Mouse (Mus musculus) midbrain, embryonic 11.5 days (tissue): ENCODE results near the gene Gfra4. TPM values are rescaled to one million over a fixed set of nuclear protein-coding genes. Genes with fewer than 3 reads are reported as not detected.

ENCODE experiments used
- ATAC-seq: fragments of 200-750 bp; cut with Nextera tagmentation; 2 replicates; pipeline ENCODE4 v1.8.0; 2017; ENCODE audit warnings: moderate TSS enrichment, moderate library complexity; ENCODE audit not compliant: low FRiP score
- DNase-seq: peaks from one replicate; pipeline ENCODE4 v3.0.0; 2015; ENCODE audit warnings: low spot score; ENCODE audit errors: missing footprints
- H3K27ac ChIP-seq: fragments of 300-500 bp; sonication (generic); 2 replicates; pipeline ENCODE4 v1.5.1; 2014; ENCODE audit warnings: low read depth, low read length
- H3K27me3 ChIP-seq: fragments of 300-500 bp; sonication (generic); 2 replicates; pipeline ENCODE4 v1.6.1; 2014; ENCODE audit warnings: mild to moderate bottlenecking, low read length, moderate library complexity, mixed read lengths; ENCODE audit not compliant: control insufficient read depth, insufficient read depth
- H3K36me3 ChIP-seq: fragments of 300-500 bp; sonication (generic); 2 replicates; pipeline ENCODE4 v1.6.1; 2014; ENCODE audit warnings: mild to moderate bottlenecking, low read length, moderate library complexity, mixed read lengths; ENCODE audit not compliant: control insufficient read depth, insufficient read depth
- H3K4me1 ChIP-seq: fragments of 300-500 bp; sonication (generic); 2 replicates; pipeline ENCODE4 v1.6.1; 2014; ENCODE audit warnings: low read length; ENCODE audit not compliant: control insufficient read depth, insufficient read depth
- H3K4me2 ChIP-seq: fragments of 300-500 bp; sonication (generic); 2 replicates; pipeline ENCODE4 v1.6.1; 2014; ENCODE audit warnings: mild to moderate bottlenecking, moderate library complexity
- H3K4me3 ChIP-seq: fragments of 300-500 bp; sonication (generic); 2 replicates; pipeline ENCODE4 v1.5.1; 2014; ENCODE audit warnings: low read depth, low read length
- H3K9ac ChIP-seq: fragments of 300-500 bp; sonication (generic); 2 replicates; pipeline ENCODE4 v1.6.1; 2014; ENCODE audit warnings: low read length
- H3K9me3 ChIP-seq: fragments of 300-500 bp; sonication (generic); 2 replicates; pipeline ENCODE4 v1.6.1; 2016; ENCODE audit warnings: low read length; ENCODE audit not compliant: control insufficient read depth
- WGBS: fragments of 180-500 bp; shearing (Covaris S2); extraction: QIAGEN DNeasy Blood & Tissue Kit; methylation state at CpG from one replicate; pipeline ENCODE4 v1.1.7; 2014; 5-methylcytosine and 5-hydroxymethylcytosine counted together
- microRNA-seq: library from miRNA; unstranded; fragments of <30 nt; microRNA quantifications from one replicate; pipeline ENCODE4, GENCODE M21; 2017
- polyA plus RNA-seq: library from polyadenylated mRNA; unstranded; fragments of >200 nt; fragmentation: Nextera tagmentation; extraction: Ambion mirVana; gene quantifications from 2 replicates; pipeline ENCODE4 v1.2.1, GENCODE M21; 2014

Gfra4 gene
- polyA plus RNA-seq, 1 experiment from 2014 or later, result 2.1 TPM

DNA sequence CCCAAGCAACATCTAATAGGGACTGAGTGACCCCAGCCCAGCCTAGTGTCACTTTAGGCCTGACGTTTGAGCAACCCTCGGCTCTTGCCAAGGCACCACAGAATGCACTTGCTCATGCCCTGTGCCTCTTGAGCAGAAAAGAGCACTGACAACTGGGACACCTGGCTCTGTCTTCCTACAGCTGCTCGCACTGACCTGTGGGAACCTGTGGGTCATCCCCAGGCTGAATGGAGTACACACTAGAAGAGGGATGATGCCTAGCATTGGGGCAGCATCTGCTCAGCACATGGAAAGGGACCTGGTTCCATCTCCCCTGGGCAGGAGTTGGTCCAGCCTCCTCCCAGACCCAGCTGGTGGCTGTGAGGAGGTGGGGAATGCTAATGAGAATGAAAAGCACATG lies 15.9 kb downstream of the Gfra4 start:
- H3K27me3 ChIP-seq, result no peaks in the 10 kb centered on the region
- H3K27ac ChIP-seq, result no peak overlapping the region
- 82% methylated on average over 3 of the region's 3 CpGs for WGBS
- H3K9me3 ChIP-seq, result no peaks in the 10 kb centered on the region
- no peak overlapping the region for H3K4me3 ChIP-seq
- no peaks in the 10 kb centered on the region for H3K36me3 ChIP-seq
- no peak for ATAC-seq
- no peak overlapping the region for H3K4me2 ChIP-seq
- H3K4me1 ChIP-seq, result no peaks in the 10 kb centered on the region
- no peak for DNase-seq
- no peak overlapping the region for H3K9ac ChIP-seq

DNA sequence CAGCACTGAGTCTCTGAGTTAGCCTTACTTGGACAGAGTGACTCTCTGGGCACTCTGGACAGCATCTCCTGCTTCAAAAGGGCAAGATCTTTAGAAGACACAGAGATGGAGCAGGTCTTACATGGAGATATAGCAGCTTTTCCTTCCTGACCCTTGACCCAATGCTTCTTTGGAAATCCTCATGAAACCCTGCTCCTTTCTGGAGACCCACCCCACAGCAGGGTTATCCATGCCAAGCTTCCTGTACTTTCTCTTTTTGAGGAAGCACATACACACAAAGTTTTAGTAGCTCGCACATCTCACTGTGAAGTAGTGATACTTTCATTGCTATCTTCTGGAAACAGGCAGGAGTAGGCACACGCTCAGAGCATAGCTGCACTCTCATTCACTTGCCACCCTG lies 17.7 kb downstream of the Gfra4 start:
- no peak overlapping the region for H3K4me2 ChIP-seq
- DNase-seq (no peak), ATAC-seq (no peak)
- H3K36me3 ChIP-seq, result no peaks in the 10 kb centered on the region
- H3K4me1 ChIP-seq, result no peaks in the 10 kb centered on the region
- H3K9ac ChIP-seq, result no peak overlapping the region
- H3K27ac ChIP-seq, result no peak overlapping the region
- WGBS, result 90% methylated on average over 2 of the region's 2 CpGs
- no peaks in the 10 kb centered on the region for H3K9me3 ChIP-seq
- H3K4me3 ChIP-seq, result no peak overlapping the region
- no peaks in the 10 kb centered on the region for H3K27me3 ChIP-seq

GRCm38 (mm10) chr2:131010566-131010965 lies 32.3 kb downstream of the Gfra4 start:
- Histone ChIP-seq H3K4me1 (no peaks in the 10 kb centered on the region), H3K9me3 (no peaks in the 10 kb centered on the region), H3K27ac (no peak overlapping the region), H3K36me3 (no peaks in the 10 kb centered on the region), H3K9ac (no peak overlapping the region), H3K4me3 (no peak overlapping the region), H3K27me3 (no peaks in the 10 kb centered on the region), H3K4me2 (no peak overlapping the region)
- DNase-seq, result no peak
- no peak for ATAC-seq
- WGBS, result 96% methylated on average over 1 of the region's 1 CpGs

DNA sequence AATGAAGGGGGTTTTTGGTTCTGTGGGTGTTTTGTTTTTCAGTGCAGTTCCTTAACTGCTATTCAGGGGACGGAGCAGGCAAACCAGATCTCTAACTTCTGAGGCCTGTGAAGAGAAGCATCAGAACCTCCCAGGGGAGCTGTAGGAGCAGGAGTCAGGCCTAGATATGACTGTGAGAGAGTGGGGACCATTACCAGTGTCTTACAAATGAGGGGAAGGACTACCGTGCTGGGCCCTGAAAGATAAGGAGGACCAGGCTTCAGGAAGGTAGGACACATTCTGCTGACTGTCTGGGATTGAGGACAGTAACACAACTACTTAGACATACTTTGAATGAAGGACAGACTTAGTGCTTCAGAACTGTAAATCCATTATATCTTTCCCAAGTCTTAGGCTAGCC lies 33.8 kb downstream of the Gfra4 start:
- no peaks in the 10 kb centered on the region for H3K36me3 ChIP-seq
- no peaks in the 10 kb centered on the region for H3K9me3 ChIP-seq
- ATAC-seq (no peak), DNase-seq (no peak)
- 85% methylated on average over 2 of the region's 2 CpGs for WGBS
- H3K4me2 ChIP-seq, result no peak overlapping the region
- H3K27ac ChIP-seq, result no peak overlapping the region
- no peaks in the 10 kb centered on the region for H3K4me1 ChIP-seq
- no peak overlapping the region for H3K4me3 ChIP-seq
- no peak overlapping the region for H3K9ac ChIP-seq
- no peaks in the 10 kb centered on the region for H3K27me3 ChIP-seq

- WGBS, result 92% methylated on average over 2 of the region's 2 CpGs
- ATAC-seq, result no peak
- no peaks in the 10 kb centered on the region for H3K9me3 ChIP-seq
- H3K9ac ChIP-seq, result no peak overlapping the region
- no peaks in the 10 kb centered on the region for H3K36me3 ChIP-seq
- H3K4me2 ChIP-seq, result no peak overlapping the region
- no peaks in the 10 kb centered on the region for H3K27me3 ChIP-seq
- H3K4me3 ChIP-seq, result no peak overlapping the region
- no peak for DNase-seq
- no peak overlapping the region for H3K27ac ChIP-seq
- no peaks in the 10 kb centered on the region for H3K4me1 ChIP-seq
Observed at GRCm38 (mm10) chr2:130992818-130993217, 50.1 kb downstream of the Gfra4 start.

Small RNAs within 50 kb of the gene (microRNA-seq; reads per million reads assigned to microRNA genes)
- gene Mir6973b, result not detected

Other genes with a start within 250 kb of the Gfra4 start
- gene 4930402H24Rik, start 136.7 kb downstream of the Gfra4 start, polyA plus RNA-seq, result 49.6 and 54.8 TPM in 2 replicates
- 9.2 and 9.9 TPM in 2 replicates for gene Atrn, start 136.6 kb downstream of the Gfra4 start, polyA plus RNA-seq
- 0.64 and 0.68 TPM in 2 replicates for gene Adam33, start 20.7 kb upstream of the Gfra4 start, polyA plus RNA-seq
- gene Siglec1, start 43.7 kb upstream of the Gfra4 start, polyA plus RNA-seq, result 0.10 TPM in 2 replicates
- 2.9 and 3.3 TPM in 2 replicates for gene Hspa12b, start 84.2 kb upstream of the Gfra4 start, polyA plus RNA-seq
- not detected in 2 replicates for gene Gm11037, start 90.4 kb upstream of the Gfra4 start, polyA plus RNA-seq
- 112 and 122 TPM in 2 replicates for gene 1700037H04Rik, start 117.0 kb upstream of the Gfra4 start, polyA plus RNA-seq
- gene Cenpb, start 137.0 kb upstream of the Gfra4 start, polyA plus RNA-seq, result 8.7 and 9.5 TPM in 2 replicates
- 122 and 130 TPM in 2 replicates for gene Cdc25b, start 143.9 kb upstream of the Gfra4 start, polyA plus RNA-seq
- gene Spef1, start 144.2 kb upstream of the Gfra4 start, polyA plus RNA-seq, result 6.3 and 7.1 TPM in 2 replicates
- 26.6 and 29.4 TPM in 2 replicates for gene Ap5s1, start 164.0 kb upstream of the Gfra4 start, polyA plus RNA-seq
- gene Mavs, start 191.0 kb upstream of the Gfra4 start, polyA plus RNA-seq, result 11.0 and 13.3 TPM in 2 replicates
- 61.1 and 70.3 TPM in 2 replicates for gene Pank2, start 219.4 kb upstream of the Gfra4 start, polyA plus RNA-seq